Mouse (Mus musculus): ENCODE measurements around the gene Disp2.

Disp2 gene

GRCm38 (mm10) chr2:118759828-118760227, 19.7 kb upstream of the Disp2 start:
- peak; percentile 73 to 80 for DNase-seq

GRCm38 (mm10) chr2:118760311-118761025, 19.1 kb upstream of the Disp2 start:
- DNase-seq = no peak

- no peak for DNase-seq
Observed at GRCm38 (mm10) chr2:118761358-118761757, 18.2 kb upstream of the Disp2 start.

GRCm38 (mm10) chr2:118761906-118762783, 17.4 kb upstream of the Disp2 start, which contains the start of gene Ccdc9b:
Gene Ccdc9b (minus strand): TSS chr2:118762661.
- DNase-seq = peak; percentile 96 to 97

- no peak for DNase-seq
Observed at GRCm38 (mm10) chr2:118762784-118763148, 16.8 kb upstream of the Disp2 start.

GRCm38 (mm10) chr2:118763469-118763868, 16.1 kb upstream of the Disp2 start:
- peak; percentile 53 to 77 for DNase-seq

- peak; percentile 53 to 72 for DNase-seq
Observed at GRCm38 (mm10) chr2:118764094-118764831, 15.3 kb upstream of the Disp2 start.

- DNase-seq = no peak
Observed at GRCm38 (mm10) chr2:118764875-118765274, 14.6 kb upstream of the Disp2 start.

GRCm38 (mm10) chr2:118766041-118767033, 13.2 kb upstream of the Disp2 start:
- peak; percentile 32 to 54 for DNase-seq

- DNase-seq = no peak
Observed at GRCm38 (mm10) chr2:118772158-118772874, 7.2 kb upstream of the Disp2 start, which contains the start of gene Phgr1. Gene Phgr1 (plus strand): TSS chr2:118772769.

GRCm38 (mm10) chr2:118774536-118774935, 5.0 kb upstream of the Disp2 start:
- DNase-seq = no peak

- DNase-seq = no peak
Observed at GRCm38 (mm10) chr2:118775396-118775795, 4.1 kb upstream of the Disp2 start.

GRCm38 (mm10) chr2:118775846-118776245, 3.7 kb upstream of the Disp2 start:
- no peak for DNase-seq

- DNase-seq = no peak
Observed at GRCm38 (mm10) chr2:118776295-118776694, 3.2 kb upstream of the Disp2 start.

- DNase-seq = no peak
Observed at GRCm38 (mm10) chr2:118778418-118778817, 1.1 kb upstream of the Disp2 start.

GRCm38 (mm10) chr2:118779065-118779464, 454 bp upstream of the Disp2 start:
- no peak for DNase-seq

GRCm38 (mm10) chr2:118781115-118781514, 1.6 kb downstream of the Disp2 start:
- no peak for DNase-seq

GRCm38 (mm10) chr2:118782303-118782702, 2.8 kb downstream of the Disp2 start:
- DNase-seq = no peak

- peak; percentile 16 to 31 for DNase-seq
Observed at GRCm38 (mm10) chr2:118783093-118783492, 3.6 kb downstream of the Disp2 start.

GRCm38 (mm10) chr2:118783663-118784062, 4.1 kb downstream of the Disp2 start:
- DNase-seq = no peak

GRCm38 (mm10) chr2:118786525-118786924, 7.0 kb downstream of the Disp2 start:
- no peak for DNase-seq

Measured in kidney, postnatal 36 days (tissue).